Mouse (Mus musculus) neural tube, embryonic 15.5 days (tissue): ENCODE results near the gene Atg4d. TPM values are rescaled to one million over a fixed set of nuclear protein-coding genes. Genes with fewer than 3 reads are reported as not detected.
"Not testable (repeated sequence)": the region's sequence is repeated elsewhere in the genome, so short reads cannot be mapped to it uniquely, and the experiment has no call there.

Experiments used
- ATAC-seq: fragments of 200-750 bp; cut with Nextera tagmentation; 2 replicates; pipeline ENCODE4 v1.8.0; 2017; ENCODE audit warnings: mild to moderate bottlenecking, moderate TSS enrichment, moderate library complexity; ENCODE audit not compliant: low FRiP score
- H3K27ac ChIP-seq: fragments of 300-500 bp; sonication (generic); replicated peaks from 2 replicates; pipeline ENCODE4 v1.5.1; 2015; ENCODE audit warnings: mild to moderate bottlenecking, inconsistent platforms
- H3K27me3 ChIP-seq: fragments of 300-500 bp; sonication (generic); replicated peaks from 2 replicates; pipeline ENCODE4 v1.6.1; 2015; ENCODE audit warnings: inconsistent platforms
- H3K36me3 ChIP-seq: fragments of 300-500 bp; sonication (generic); 2 replicates; pipeline ENCODE4 v1.6.1; 2015; ENCODE audit warnings: inconsistent platforms
- H3K4me1 ChIP-seq: fragments of 300-500 bp; sonication (generic); 2 replicates; pipeline ENCODE4 v1.6.1; 2015; ENCODE audit warnings: inconsistent platforms
- H3K4me2 ChIP-seq: fragments of 300-500 bp; sonication (generic); 2 replicates; pipeline ENCODE4 v1.6.1; 2015; ENCODE audit warnings: inconsistent platforms, mild to moderate bottlenecking, moderate library complexity
- H3K4me3 ChIP-seq: fragments of 300-500 bp; sonication (generic); replicated peaks from 2 replicates; pipeline ENCODE4 v1.5.1; 2015; ENCODE audit warnings: mild to moderate bottlenecking, inconsistent platforms
- H3K9ac ChIP-seq: fragments of 300-500 bp; sonication (generic); replicated peaks from 2 replicates; pipeline ENCODE4 v1.6.1; 2015; ENCODE audit warnings: mild to moderate bottlenecking, inconsistent platforms
- H3K9me3 ChIP-seq: fragments of 300-500 bp; sonication (generic); replicated peaks from 2 replicates; pipeline ENCODE4 v1.6.1; 2016; ENCODE audit warnings: inconsistent platforms
- WGBS: fragments of 180-500 bp; shearing (Covaris S2); methylation state at CpG from one replicate; pipeline ENCODE4 v1.1.7; 2015; ENCODE audit warnings: mixed read lengths; 5-methylcytosine and 5-hydroxymethylcytosine counted together
- polyA plus RNA-seq: library from polyadenylated mRNA; unstranded; fragments of >200 nt; fragmentation: Nextera tagmentation; extraction: Ambion mirVana; gene quantifications from 2 replicates; pipeline ENCODE4 v1.2.1, GENCODE M21; 2015

Atg4d gene
- polyA plus RNA-seq, 1 experiment from 2014 or later, result 52.4 TPM

DNA sequence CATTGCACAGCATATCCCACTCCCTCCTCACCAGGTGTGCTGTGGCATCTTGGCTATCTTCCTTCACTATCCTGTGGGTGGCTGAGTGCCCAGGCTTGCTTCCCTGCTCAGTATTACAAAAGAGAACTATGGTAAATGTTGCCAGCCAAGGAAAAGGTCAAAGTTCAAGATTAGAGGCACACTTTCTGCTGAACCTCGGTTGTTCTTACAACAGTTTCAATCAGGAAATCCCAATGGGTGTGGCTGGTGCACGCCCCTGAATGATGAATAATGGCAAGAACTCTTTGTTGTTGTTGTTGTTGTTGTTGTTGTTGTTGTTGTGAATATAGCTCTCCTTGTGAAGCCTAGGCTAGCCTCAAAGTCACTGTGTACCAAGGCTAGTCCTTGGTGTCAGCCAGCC lies 3.3 kb upstream of the Atg4d start:
- H3K9ac ChIP-seq, result no peak overlapping the region
- H3K9me3 ChIP-seq, result no peaks in the 10 kb centered on the region
- 63% methylated on average over 2 of the region's 2 CpGs for WGBS
- no peak for ATAC-seq
- no peak overlapping the region for H3K4me3 ChIP-seq
- 0 out of 2 replicates have a peak, but pooled peaks cover 3% of the 10 kb centered on the region for H3K27me3 ChIP-seq
- peaks cover 20% of the 10 kb centered on the region for H3K4me1 ChIP-seq
- H3K27ac ChIP-seq, result no peak overlapping the region
- no peak overlapping the region for H3K4me2 ChIP-seq
- peaks cover 4% of the 10 kb centered on the region; the same call in 1 of the 2 replicates for H3K36me3 ChIP-seq

DNA sequence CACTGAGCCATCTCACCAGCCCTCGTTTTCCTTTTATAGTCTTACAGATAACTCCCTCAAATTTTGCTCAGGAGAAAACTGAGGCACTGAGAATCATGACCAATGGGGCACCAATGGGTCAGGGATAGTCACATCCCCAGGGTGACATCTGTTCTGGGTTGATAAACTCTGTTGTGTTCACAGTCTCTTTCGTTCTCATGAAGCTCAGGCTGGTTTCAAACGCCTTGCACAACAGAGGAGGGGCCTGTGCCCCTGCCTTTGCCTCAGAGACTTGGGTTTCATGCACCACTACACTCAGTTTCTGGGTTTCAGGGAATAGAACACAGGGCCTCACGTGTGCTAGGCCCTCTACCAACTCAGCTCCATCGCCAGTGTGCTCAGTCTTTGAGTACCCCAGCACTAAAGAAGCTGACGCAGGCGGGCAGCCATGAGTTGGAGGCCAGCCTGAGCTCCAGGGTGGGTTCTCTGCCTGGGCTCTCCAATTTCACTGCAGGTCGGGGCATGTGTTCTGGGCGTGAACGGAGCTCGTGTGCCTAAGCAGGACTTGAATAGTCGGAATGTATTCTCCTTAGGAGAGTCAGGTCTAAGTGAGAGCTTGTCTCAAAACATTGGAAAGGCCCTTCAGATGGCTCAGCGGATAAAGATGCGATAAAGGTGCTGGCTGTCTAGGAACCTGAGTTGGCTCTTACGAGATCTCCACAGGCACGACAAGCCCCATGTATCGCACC lies 657 bp upstream of the Atg4d start:
- peak; percentile 52 for ATAC-seq
- Histone ChIP-seq H3K4me2 (peak overlapping the region; percentile 82), H3K9me3 (no peaks in the 10 kb centered on the region), H3K9ac (peak overlapping the region; percentile 90), H3K36me3 (peaks cover 25% of the 10 kb centered on the region), H3K27ac (peak overlapping the region; percentile 83), H3K27me3 (0 out of 2 replicates have a peak, but pooled peaks cover 2% of the 10 kb centered on the region), H3K4me1 (peaks cover 23% of the 10 kb centered on the region), H3K4me3 (peak overlapping the region; percentile 95)
- WGBS, result 17% methylated on average over 17 of the region's 17 CpGs

DNA sequence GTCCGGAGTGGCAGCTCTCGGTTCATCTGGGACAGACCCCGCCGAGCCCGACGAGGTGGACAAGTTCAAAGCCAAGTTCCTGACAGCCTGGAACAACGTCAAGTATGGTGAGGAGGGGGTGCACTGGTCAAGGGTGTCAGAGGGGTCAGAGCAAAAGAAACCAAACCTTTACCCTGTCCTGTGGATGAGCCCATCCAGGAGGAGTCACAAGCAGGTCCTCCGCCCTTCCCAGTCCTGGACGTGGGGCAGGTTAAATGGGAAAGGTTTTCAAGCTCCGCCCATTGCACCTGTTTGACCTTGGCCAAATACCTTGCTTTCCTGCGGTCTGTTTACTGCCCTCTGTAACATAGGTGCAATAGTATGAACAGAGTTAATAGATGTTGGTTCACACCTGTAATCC lies 518 bp downstream of the Atg4d start:
- WGBS, result 6% methylated on average over 11 of the region's 11 CpGs
- Histone ChIP-seq H3K9ac (peak overlapping the region; percentile 90), H3K9me3 (no peaks in the 10 kb centered on the region), H3K27me3 (no peaks in the 10 kb centered on the region), H3K4me2 (peak overlapping the region; percentile 82), H3K4me3 (peak overlapping the region; percentile 95), H3K36me3 (peaks cover 35% of the 10 kb centered on the region), H3K4me1 (peaks cover 23% of the 10 kb centered on the region), H3K27ac (peak overlapping the region; percentile 83)
- ATAC-seq, result peak; percentile 11; the same call in 1 of the 2 replicates

DNA sequence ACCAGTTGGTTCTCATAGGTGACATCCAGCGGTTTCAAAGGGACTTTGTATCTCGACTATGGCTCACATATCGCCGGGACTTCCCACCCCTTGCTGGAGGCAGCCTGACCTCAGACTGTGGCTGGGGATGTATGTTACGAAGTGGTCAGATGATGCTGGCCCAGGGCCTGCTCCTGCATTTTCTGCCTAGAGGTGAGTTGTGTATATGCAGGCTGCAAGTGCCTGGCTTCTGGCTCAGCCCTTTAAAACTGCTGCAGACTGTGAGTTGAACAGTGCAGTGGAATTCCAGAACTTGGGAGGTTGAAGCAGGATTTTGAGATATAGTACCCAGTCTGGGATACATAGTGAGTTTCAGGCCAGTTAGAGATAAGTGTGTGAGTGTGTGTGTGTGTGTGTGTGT lies 1.8 kb downstream of the Atg4d start:
- no peak for ATAC-seq
- Histone ChIP-seq H3K9me3 (no peaks in the 10 kb centered on the region), H3K4me2 (peak overlapping the region; percentile 82), H3K4me3 (no peak overlapping the region), H3K9ac (no peak overlapping the region), H3K27me3 (no peaks in the 10 kb centered on the region), H3K36me3 (peaks cover 48% of the 10 kb centered on the region), H3K4me1 (peaks cover 23% of the 10 kb centered on the region), H3K27ac (no peak overlapping the region)
- WGBS, result 94% methylated on average over 5 of the region's 5 CpGs

DNA sequence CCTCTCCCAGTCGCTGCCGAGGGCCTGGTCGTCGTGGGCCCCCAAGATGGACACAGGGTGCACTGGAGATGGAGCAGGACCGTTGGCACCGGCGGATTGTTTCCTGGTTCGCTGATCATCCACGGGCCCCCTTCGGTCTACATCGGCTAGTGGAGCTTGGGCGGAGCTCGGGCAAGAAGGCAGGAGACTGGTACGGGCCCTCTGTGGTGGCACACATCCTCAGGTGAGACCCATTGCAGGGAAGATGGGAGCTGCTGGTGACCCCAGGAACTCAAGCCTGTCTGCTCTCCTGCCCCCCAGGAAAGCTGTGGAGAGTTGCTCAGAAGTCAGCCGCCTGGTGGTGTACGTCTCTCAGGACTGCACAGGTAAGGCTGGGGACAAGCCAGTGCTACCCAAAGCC lies 3.2 kb downstream of the Atg4d start:
- H3K36me3 ChIP-seq, result peaks cover 62% of the 10 kb centered on the region
- H3K4me2 ChIP-seq, result no peak overlapping the region
- no peak overlapping the region for H3K4me3 ChIP-seq
- H3K27me3 ChIP-seq, result no peaks in the 10 kb centered on the region
- no peak for ATAC-seq
- peaks cover 23% of the 10 kb centered on the region for H3K4me1 ChIP-seq
- no peaks in the 10 kb centered on the region for H3K9me3 ChIP-seq
- H3K27ac ChIP-seq, result no peak overlapping the region
- no peak overlapping the region for H3K9ac ChIP-seq
- 93% methylated on average over 16 of the region's 16 CpGs for WGBS

DNA sequence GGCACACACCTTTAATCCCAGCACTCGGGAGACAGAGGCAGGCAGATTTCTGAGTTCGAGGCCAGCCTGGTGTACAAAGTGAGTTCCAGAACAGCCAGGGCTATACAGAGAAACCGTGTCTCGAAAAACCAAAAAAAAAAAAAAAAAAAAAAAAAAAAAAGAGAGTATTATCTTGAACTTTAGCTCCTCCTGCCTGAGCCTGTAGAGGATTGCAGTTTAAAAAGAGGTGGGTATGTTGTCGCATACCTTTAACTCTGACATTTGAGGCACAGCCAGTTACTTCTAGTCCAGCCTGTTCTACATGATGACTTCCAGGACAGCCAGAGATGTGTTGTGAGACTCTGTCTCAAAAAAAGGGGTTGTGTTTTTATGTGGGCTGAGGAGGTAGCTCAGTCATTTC lies 4.5 kb downstream of the Atg4d start:
- not testable (repeated sequence) for ATAC-seq, H3K9me3 ChIP-seq, H3K4me3 ChIP-seq, H3K27me3 ChIP-seq, H3K9ac ChIP-seq, H3K27ac ChIP-seq, H3K4me2 ChIP-seq
- peaks cover 75% of the 10 kb centered on the region for H3K36me3 ChIP-seq
- peaks cover 19% of the 10 kb centered on the region for H3K4me1 ChIP-seq
- WGBS, result 86% methylated on average over 5 of the region's 5 CpGs

DNA sequence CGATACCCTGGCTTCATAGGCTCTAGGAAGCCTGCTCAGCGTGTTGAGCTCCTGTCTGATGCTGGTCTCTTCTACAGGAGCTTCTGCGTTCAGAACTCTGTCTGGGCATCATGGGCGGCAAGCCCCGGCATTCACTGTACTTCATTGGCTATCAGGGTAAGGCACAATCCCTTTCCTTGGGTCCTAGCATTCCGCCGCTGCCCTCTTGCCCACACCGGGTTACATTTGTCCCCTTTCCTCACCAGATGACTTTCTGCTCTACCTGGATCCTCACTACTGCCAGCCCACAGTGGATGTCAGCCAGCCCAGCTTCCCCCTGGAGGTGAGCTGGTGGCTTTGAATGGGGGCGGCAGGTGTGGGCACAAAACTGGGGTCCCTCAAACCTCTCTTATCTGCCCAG lies 7.3 kb downstream of the Atg4d start:
- H3K9me3 ChIP-seq, result no peaks in the 10 kb centered on the region
- ATAC-seq, result no peak
- H3K27me3 ChIP-seq, result no peaks in the 10 kb centered on the region
- H3K4me1 ChIP-seq, result no peaks in the 10 kb centered on the region
- peaks cover 91% of the 10 kb centered on the region for H3K36me3 ChIP-seq
- no peak overlapping the region for H3K4me3 ChIP-seq
- H3K27ac ChIP-seq, result no peak overlapping the region
- H3K9ac ChIP-seq, result no peak overlapping the region
- WGBS, result 95% methylated on average over 9 of the region's 9 CpGs
- no peak overlapping the region for H3K4me2 ChIP-seq

DNA sequence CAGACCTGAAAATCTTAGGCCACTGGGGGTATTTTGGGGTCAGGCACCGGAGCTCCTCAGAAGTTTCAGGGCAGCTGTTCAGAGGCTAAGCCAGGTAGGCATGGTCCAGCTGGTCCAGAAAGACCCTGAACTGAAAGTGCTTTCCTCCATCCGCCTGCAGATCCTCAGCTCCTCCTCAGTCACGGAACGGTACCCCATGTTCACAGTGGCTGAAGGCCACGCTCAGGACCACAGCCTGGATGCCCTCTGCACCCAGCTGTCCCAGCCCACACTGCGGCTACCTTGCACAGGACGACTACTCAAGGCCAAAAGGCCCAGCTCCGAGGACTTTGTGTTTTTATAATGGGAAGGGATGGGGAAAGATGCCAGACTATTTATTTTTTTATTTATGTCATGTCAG lies 8.0 kb downstream of the Atg4d start:
- Histone ChIP-seq H3K36me3 (peaks cover 96% of the 10 kb centered on the region), H3K4me2 (no peak overlapping the region), H3K4me3 (no peak overlapping the region), H3K4me1 (no peaks in the 10 kb centered on the region), H3K9ac (no peak overlapping the region), H3K9me3 (no peaks in the 10 kb centered on the region), H3K27me3 (no peaks in the 10 kb centered on the region), H3K27ac (no peak overlapping the region)
- 86% methylated on average over 8 of the region's 8 CpGs for WGBS
- no peak for ATAC-seq

DNA sequence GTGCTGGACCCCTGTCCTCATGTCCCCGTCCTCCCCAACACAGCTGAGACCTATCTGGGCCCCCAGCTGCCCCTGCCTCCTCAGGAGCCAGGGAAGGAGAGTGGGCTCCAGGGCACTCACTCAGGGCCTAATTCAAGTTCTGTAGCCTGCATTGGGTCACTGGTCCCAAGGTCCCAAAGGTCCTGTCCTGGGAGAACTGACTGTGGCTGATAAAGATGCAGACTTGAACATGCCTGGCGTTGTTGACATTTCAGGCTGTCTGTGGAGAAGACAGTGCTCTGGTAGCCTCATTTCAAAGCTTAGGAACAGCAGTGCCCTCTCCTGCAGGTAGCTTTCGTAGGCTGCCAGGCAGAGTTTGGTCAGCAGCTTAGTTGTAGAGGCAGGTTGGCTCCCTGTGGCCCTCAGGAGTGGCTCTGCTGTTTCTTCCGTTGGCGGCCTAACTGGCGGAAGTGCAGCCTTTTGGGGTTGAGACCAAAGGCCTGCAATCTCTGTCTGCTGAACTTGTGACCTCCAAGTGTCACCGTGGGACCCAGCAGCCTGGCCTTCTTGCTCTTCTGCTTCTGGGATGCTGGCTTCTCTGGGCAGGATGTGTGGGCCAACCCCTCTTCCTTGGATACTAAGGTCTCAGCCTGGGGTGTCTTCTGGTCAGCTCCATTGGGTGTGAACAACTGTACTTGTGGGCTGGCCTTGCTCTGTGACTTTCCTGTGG lies 8.6 kb downstream of the Atg4d start:
- WGBS, result 86% methylated on average over 7 of the region's 7 CpGs
- Histone ChIP-seq H3K9ac (no peak overlapping the region), H3K36me3 (peaks cover 95% of the 10 kb centered on the region), H3K27me3 (no peaks in the 10 kb centered on the region), H3K4me3 (no peak overlapping the region), H3K9me3 (no peaks in the 10 kb centered on the region), H3K4me2 (no peak overlapping the region), H3K27ac (no peak overlapping the region), H3K4me1 (no peaks in the 10 kb centered on the region)
- no peak for ATAC-seq

DNA sequence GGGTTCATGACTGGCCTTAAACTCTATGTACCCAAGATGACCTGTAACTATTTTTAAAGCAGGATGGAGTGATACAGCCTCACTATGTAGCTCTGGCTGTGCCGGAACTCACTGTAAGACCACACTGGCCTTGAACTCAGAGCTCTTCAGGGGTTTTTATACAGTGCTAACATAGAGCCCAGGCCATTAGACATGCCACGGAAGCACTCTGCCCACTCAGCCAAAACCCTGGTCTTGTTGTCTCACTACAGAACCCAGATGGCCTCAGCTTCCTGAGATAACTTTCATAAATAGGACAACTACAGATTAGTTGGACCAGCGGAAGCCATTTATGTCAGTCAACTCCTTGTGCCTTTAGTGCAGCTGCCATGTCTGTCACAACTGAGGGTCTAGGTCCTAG lies 9.2 kb downstream of the Atg4d start:
- Histone ChIP-seq H3K27me3 (no peaks in the 10 kb centered on the region), H3K9ac (no peak overlapping the region), H3K36me3 (peaks cover 95% of the 10 kb centered on the region), H3K4me3 (no peak overlapping the region), H3K9me3 (no peaks in the 10 kb centered on the region), H3K4me1 (no peaks in the 10 kb centered on the region), H3K27ac (no peak overlapping the region), H3K4me2 (no peak overlapping the region)
- 91% methylated on average over 3 of the region's 3 CpGs for WGBS
- ATAC-seq, result no peak

DNA sequence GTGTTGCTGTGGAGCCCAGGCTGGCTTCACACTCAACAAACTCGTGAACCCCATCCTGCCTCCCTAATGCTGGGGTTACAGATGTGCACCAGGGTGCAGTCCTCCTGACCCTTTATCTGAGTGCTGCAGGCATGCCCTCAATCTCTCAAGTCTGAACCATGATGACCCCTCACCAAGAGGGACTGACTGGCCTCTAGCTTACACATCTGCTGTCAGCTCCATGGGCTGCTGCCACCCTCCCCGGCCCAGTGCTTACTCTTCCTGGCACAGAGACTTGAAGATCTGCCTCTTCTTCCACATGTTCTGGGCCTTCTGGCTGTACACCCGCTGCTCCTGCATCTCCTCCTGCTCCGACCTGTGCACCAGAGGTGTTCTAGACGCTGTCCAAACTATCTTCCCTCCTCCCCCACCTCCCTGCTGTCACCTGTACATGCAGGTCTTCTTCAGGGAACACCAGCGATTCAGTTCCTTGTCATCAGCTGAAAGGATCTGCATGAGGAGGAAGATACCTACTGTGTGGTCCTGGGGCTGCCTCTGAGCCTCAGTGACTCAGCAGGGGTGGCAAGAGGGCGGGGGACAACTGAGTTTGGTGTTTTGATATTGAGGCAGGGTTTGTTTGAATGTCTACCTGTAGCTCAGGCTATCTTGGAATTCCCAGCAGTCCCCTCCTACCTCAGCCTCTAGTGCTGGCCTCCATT lies 10.1 kb downstream of the Atg4d start:
- Histone ChIP-seq H3K9ac (no peak overlapping the region), H3K4me2 (no peak overlapping the region), H3K36me3 (peaks cover 97% of the 10 kb centered on the region), H3K9me3 (no peaks in the 10 kb centered on the region), H3K4me3 (no peak overlapping the region), H3K27me3 (no peaks in the 10 kb centered on the region), H3K27ac (no peak overlapping the region), H3K4me1 (no peaks in the 10 kb centered on the region)
- no peak for ATAC-seq
- 92% methylated on average over 7 of the region's 7 CpGs for WGBS

DNA sequence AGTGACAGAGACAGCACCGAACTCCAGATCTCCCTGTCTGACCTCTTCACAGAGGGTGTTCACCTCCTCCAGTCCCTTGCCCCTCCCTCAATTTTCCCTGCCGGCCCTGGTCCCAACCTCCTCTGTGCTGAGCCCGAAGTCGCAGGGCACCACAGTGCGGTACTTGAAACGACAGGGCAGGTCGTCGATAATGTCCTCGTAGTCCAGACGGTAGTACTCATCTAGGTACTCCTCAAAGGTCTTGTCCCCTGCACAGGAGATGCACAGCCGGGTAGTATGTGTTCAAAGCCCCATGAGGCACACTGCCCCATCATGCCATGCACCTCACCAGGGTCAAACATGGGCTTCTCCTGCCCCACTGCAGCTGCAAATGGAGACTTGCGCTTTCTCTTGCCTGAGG lies 10.6 kb downstream of the Atg4d start:
- Histone ChIP-seq H3K4me3 (no peak overlapping the region), H3K4me1 (no peaks in the 10 kb centered on the region), H3K27ac (no peak overlapping the region), H3K9ac (no peak overlapping the region), H3K9me3 (no peaks in the 10 kb centered on the region), H3K27me3 (no peaks in the 10 kb centered on the region), H3K4me2 (no peak overlapping the region), H3K36me3 (peaks cover 92% of the 10 kb centered on the region)
- no peak for ATAC-seq
- 89% methylated on average over 12 of the region's 12 CpGs for WGBS
